8 mouse cellular contexts compared by ENCODE assay signal in the genomic region with DNA sequence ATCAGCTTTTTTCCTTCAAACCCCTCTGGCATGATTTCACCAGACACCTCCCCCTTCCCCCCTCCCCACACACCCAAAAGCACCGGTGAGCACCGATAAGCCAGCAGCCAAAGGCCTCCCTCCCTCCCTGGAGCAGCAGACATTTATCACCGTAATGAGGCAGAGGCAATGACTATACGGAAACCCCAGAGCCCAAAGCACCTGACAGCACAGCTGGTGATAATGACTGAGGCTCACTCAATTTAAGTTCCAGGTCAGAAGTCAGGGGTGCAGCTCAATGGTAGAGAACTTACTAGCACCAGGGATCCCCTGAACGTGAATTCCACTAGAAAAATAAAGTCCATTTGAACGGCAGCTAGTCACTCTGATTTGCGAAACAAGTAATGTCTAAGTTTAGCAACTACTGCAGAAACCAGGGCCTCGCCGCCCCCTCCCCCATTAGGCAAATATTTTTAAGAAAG. TPM values are rescaled to one million over a fixed set of nuclear protein-coding genes. Genes with fewer than 3 reads are reported as not detected.
A peak's percentile ranks its signal among the peaks of the same experiment; 100 is the strongest.
DNase-seq lines count a peak whose midpoint lies in the region; ATAC-seq and TF ChIP-seq lines count a peak whose summit lies in the region.

No protein-coding gene starts in this region.

- peak overlapping the region; percentile 3; the same call in 1 of the 2 replicates for H3K9ac ChIP-seq in lung, embryonic 15.5 days
- H3K9ac ChIP-seq in heart, postnatal 0 days (replicated peaks; ENCODE audit: low read depth, low read length): peak overlapping the region; percentile 79
- H3K9ac ChIP-seq in liver, embryonic 15.5 days: peak overlapping the region; percentile 95

- H3K4me1 ChIP-seq in lung, embryonic 15.5 days: peaks cover 23% of the 10 kb centered on the region
- peaks cover 20% of the 10 kb centered on the region for H3K4me1 ChIP-seq in heart, postnatal 0 days (ENCODE audit: control insufficient read depth, insufficient read depth)
- peaks cover 46% of the 10 kb centered on the region for H3K4me1 ChIP-seq in liver, embryonic 15.5 days (replicated peaks)
- H3K4me1 ChIP-seq in small intestine, adult 2 months (ENCODE audit: control insufficient read depth, insufficient read depth, insufficient read length, low read length): peaks cover 8% of the 10 kb centered on the region

- peak overlapping the region; percentile 84 for H3K4me2 ChIP-seq in lung, embryonic 15.5 days
- H3K4me2 ChIP-seq in heart, postnatal 0 days (ENCODE audit: low read depth, low read length): peak overlapping the region; percentile 76
- H3K4me2 ChIP-seq in liver, embryonic 15.5 days: peak overlapping the region; percentile 94

- no peak overlapping the region for H3K27ac ChIP-seq in lung, embryonic 15.5 days
- peak overlapping the region; percentile 94 for H3K27ac ChIP-seq in heart, postnatal 0 days (ENCODE audit: low read depth)
- peak overlapping the region; percentile 95 for H3K27ac ChIP-seq in liver, embryonic 15.5 days (replicated peaks)
- H3K27ac ChIP-seq in small intestine, adult 2 months (ENCODE audit: insufficient read depth, low read depth, low read length): no peak overlapping the region

- H3K36me3 ChIP-seq in lung, embryonic 15.5 days: peaks cover 25% of the 10 kb centered on the region
- peaks cover 31% of the 10 kb centered on the region for H3K36me3 ChIP-seq in heart, postnatal 0 days (replicated peaks; ENCODE audit: control insufficient read depth, insufficient read depth, low read length)
- peaks cover 40% of the 10 kb centered on the region for H3K36me3 ChIP-seq in liver, embryonic 15.5 days (replicated peaks)
- H3K36me3 ChIP-seq in small intestine, adult 2 months (ENCODE audit: control insufficient read depth, insufficient read depth, low read length): peaks cover 21% of the 10 kb centered on the region

- H3K4me3 ChIP-seq in lung, embryonic 15.5 days: peak overlapping the region; percentile 74
- H3K4me3 ChIP-seq in heart, postnatal 0 days (ENCODE audit: low read depth, low read length): peak overlapping the region; percentile 81
- peak overlapping the region; percentile 88 for H3K4me3 ChIP-seq in liver, embryonic 15.5 days (replicated peaks)
- H3K4me3 ChIP-seq in small intestine, adult 2 months (ENCODE audit: low read depth, low read length): peak overlapping the region; percentile 28

- H3K27me3 ChIP-seq in lung, embryonic 15.5 days: no peaks in the 10 kb centered on the region
- no peaks in the 10 kb centered on the region for H3K27me3 ChIP-seq in heart, postnatal 0 days (ENCODE audit: control insufficient read depth, insufficient read depth, low read length)
- no peaks in the 10 kb centered on the region for H3K27me3 ChIP-seq in liver, embryonic 15.5 days
- no peaks in the 10 kb centered on the region for H3K27me3 ChIP-seq in small intestine, adult 2 months (ENCODE audit: control insufficient read depth, insufficient read depth, low read length)

- no peak for TF ChIP-seq CTCF in heart, postnatal 0 days (IDR thresholded peaks at IDR 0.05; ENCODE audit: low read depth)
- TF ChIP-seq CTCF in small intestine, adult 2 months (IDR thresholded peaks at IDR 0.05; ENCODE audit: extremely low read depth, insufficient read length, insufficient replicate concordance, low read depth, low read length): no peak

- no peak for DNase-seq in lung, adult 18-20 months
- DNase-seq in embryo, embryonic 10 days (ENCODE audit: low spot score): peak; percentile 72
- peak; percentile 31 for DNase-seq in heart, postnatal 0 days (ENCODE audit: low spot score)
- no peak for DNase-seq in urinary bladder, postnatal 4 days (ENCODE audit: low spot score in 2 of 2)
- no peak for DNase-seq in layer of hippocampus, postnatal 25 days (ENCODE audit: extremely low spot score in 1 of 2, low spot score in 1 of 2)

- no peak for ATAC-seq in lung, embryonic 15.5 days (ENCODE audit: borderline replicate concordance, extremely low read depth, low FRiP score, low TSS enrichment)
- ATAC-seq in heart, postnatal 0 days (ENCODE audit: insufficient read depth, low read depth): no peak
- peak; percentile 63 for ATAC-seq in liver, embryonic 15.5 days (ENCODE audit: insufficient read depth)

- WGBS in lung, embryonic 15.5 days: 13% methylated on average over 9 of the region's 9 CpGs
- WGBS in heart, postnatal 0 days: 4% methylated on average over 9 of the region's 9 CpGs
- 5% methylated on average over 9 of the region's 9 CpGs for WGBS in liver, embryonic 15.5 days (ENCODE audit: insufficient replicate concordance)
- WGBS in small intestine, adult 2 months: 11% methylated on average over 9 of the region's 9 CpGs

- TF ChIP-seq EP300 in heart, postnatal 0 days (IDR thresholded peaks at IDR 0.05; ENCODE audit: low read depth): no peak

- TF ChIP-seq POLR2A in small intestine, adult 2 months (IDR thresholded peaks at IDR 0.05; ENCODE audit: low read depth, low read length): no peak

- H3K9me3 ChIP-seq in lung, embryonic 15.5 days: no peaks in the 10 kb centered on the region
- no peaks in the 10 kb centered on the region for H3K9me3 ChIP-seq in heart, postnatal 0 days (replicated peaks; ENCODE audit: control insufficient read depth, low read length)
- H3K9me3 ChIP-seq in liver, embryonic 15.5 days (replicated peaks): no peaks in the 10 kb centered on the region

RNA-seq across cellular contexts. Expression of a gene that starts 1.3 kb away (rescaled TPM):
- 130 and 131 TPM in 2 replicates for polyA plus RNA-seq in lung, embryonic 15.5 days (2015; fragmentation: Nextera tagmentation; extraction: Ambion mirVana)
- 214 and 218 TPM in 2 replicates for total RNA-seq in heart, postnatal 0 days (2014; rRNA removed; ENCODE audit: low replicate concordance)
- polyA plus RNA-seq in heart, postnatal 0 days (2015; fragmentation: Nextera tagmentation; extraction: Ambion mirVana): 188 and 190 TPM in 2 replicates
- 70.6 and 78.2 TPM in 2 replicates for polyA plus RNA-seq in liver, embryonic 15.5 days (2015; fragmentation: Nextera tagmentation; extraction: Ambion mirVana)
- 8.5 and 14.1 TPM in 2 replicates for polyA plus RNA-seq in small intestine, adult 2 months (2012; rRNA removed)
- total RNA-seq in layer of hippocampus, postnatal 25 days (2021): 10 to 100 TPM; 77.6 to 90.6 TPM

Comparison
In these comparisons a context has a peak if more than half of its experiments do, and no peak if none do; other contexts are left out.
1. H3K27ac ChIP-seq: peak in heart, postnatal 0 days (single experiment) and liver, embryonic 15.5 days (single experiment); none in lung, embryonic 15.5 days (single experiment) and small intestine, adult 2 months (single experiment).
2. H3K4me3 ChIP-seq: peak in every context shown above with its lines; median percentile 88 in liver, embryonic 15.5 days; 81 in heart, postnatal 0 days; 74 in lung, embryonic 15.5 days; 28 in small intestine, adult 2 months.
3. H3K9ac ChIP-seq: peak in every context shown above with its lines; median percentile 95 in liver, embryonic 15.5 days; 79 in heart, postnatal 0 days; 3 in lung, embryonic 15.5 days.
4. DNase-seq: peak in embryo, embryonic 10 days (single experiment) and heart, postnatal 0 days (single experiment); none in lung, adult 18-20 months (0 of 2), urinary bladder, postnatal 4 days (0 of 2) and layer of hippocampus, postnatal 25 days (0 of 2).
5. Peak in every context shown above with its lines, with median percentiles within 50 percentile points of each other: H3K4me2 ChIP-seq.